Mouse (Mus musculus): ENCODE measurements around the gene Dab1. TPM values are rescaled to one million over a fixed set of nuclear protein-coding genes. Genes with fewer than 3 reads are reported as not detected.

The Dab1 gene
- polyA plus RNA-seq, 1 experiment: not detected

GRCm38 (mm10) chr4:104769602-104770001, 1150.4 kb downstream of the Dab1 start:
- no peak for TF ChIP-seq CTCF (IDR thresholded peaks at IDR 0.05; ENCODE audit: insufficient read depth, low read depth, low read length)
- TF ChIP-seq POLR2A (IDR thresholded peaks at IDR 0.05; ENCODE audit: insufficient read depth, low read depth, low read length): no peak
- WGBS: 79% methylated on average over 8 of the region's 8 CpGs
- Histone ChIP-seq H3K4me1 (ENCODE audit: control insufficient read depth, insufficient read depth, low read length) (peaks cover 4% of the 10 kb centered on the region; the same call in 1 of the 2 replicates), H3K27ac (ENCODE audit: insufficient read depth, low read depth, low read length) (no peak overlapping the region), H3K4me3 (ENCODE audit: insufficient read depth, low read depth, low read length) (no peak overlapping the region)

GRCm38 (mm10) chr4:104770331-104770730, 1151.2 kb downstream of the Dab1 start:
- Histone ChIP-seq H3K27ac (ENCODE audit: insufficient read depth, low read depth, low read length) (no peak overlapping the region), H3K4me1 (ENCODE audit: control insufficient read depth, insufficient read depth, low read length) (peaks cover 4% of the 10 kb centered on the region; the same call in 1 of the 2 replicates), H3K4me3 (ENCODE audit: insufficient read depth, low read depth, low read length) (no peak overlapping the region)
- TF ChIP-seq POLR2A (IDR thresholded peaks at IDR 0.05; ENCODE audit: insufficient read depth, low read depth, low read length): no peak
- TF ChIP-seq CTCF (IDR thresholded peaks at IDR 0.05; ENCODE audit: insufficient read depth, low read depth, low read length): no peak
- 71% methylated on average over 4 of the region's 4 CpGs for WGBS

GRCm38 (mm10) chr4:104775601-104776000, 1156.4 kb downstream of the Dab1 start:
- no peaks in the 10 kb centered on the region for H3K4me1 ChIP-seq (ENCODE audit: control insufficient read depth, insufficient read depth, low read length)
- H3K27ac ChIP-seq (ENCODE audit: insufficient read depth, low read depth, low read length): no peak overlapping the region
- TF ChIP-seq CTCF (IDR thresholded peaks at IDR 0.05; ENCODE audit: insufficient read depth, low read depth, low read length) (no peak), POLR2A (IDR thresholded peaks at IDR 0.05; ENCODE audit: insufficient read depth, low read depth, low read length) (no peak)
- 87% methylated on average over 3 of the region's 3 CpGs for WGBS
- no peak overlapping the region for H3K4me3 ChIP-seq (ENCODE audit: insufficient read depth, low read depth, low read length)

- Histone ChIP-seq H3K4me3 (ENCODE audit: insufficient read depth, low read depth, low read length) (no peak overlapping the region), H3K27ac (ENCODE audit: insufficient read depth, low read depth, low read length) (no peak overlapping the region), H3K4me1 (ENCODE audit: control insufficient read depth, insufficient read depth, low read length) (no peaks in the 10 kb centered on the region)
- TF ChIP-seq POLR2A (IDR thresholded peaks at IDR 0.05; ENCODE audit: insufficient read depth, low read depth, low read length) (no peak), CTCF (IDR thresholded peaks at IDR 0.05; ENCODE audit: insufficient read depth, low read depth, low read length) (no peak)
- WGBS: 85% methylated on average over 5 of the region's 5 CpGs
Measured at GRCm38 (mm10) chr4:104779460-104779859, 1160.3 kb downstream of the Dab1 start.

- no peak overlapping the region for H3K27ac ChIP-seq (ENCODE audit: insufficient read depth, low read depth, low read length)
- WGBS: 96% methylated on average over 3 of the region's 3 CpGs
- no peak overlapping the region for H3K4me3 ChIP-seq (ENCODE audit: insufficient read depth, low read depth, low read length)
- TF ChIP-seq POLR2A (IDR thresholded peaks at IDR 0.05; ENCODE audit: insufficient read depth, low read depth, low read length): no peak
- no peak for TF ChIP-seq CTCF (IDR thresholded peaks at IDR 0.05; ENCODE audit: insufficient read depth, low read depth, low read length)
- H3K4me1 ChIP-seq (ENCODE audit: control insufficient read depth, insufficient read depth, low read length): no peaks in the 10 kb centered on the region
Measured at GRCm38 (mm10) chr4:104781441-104781840, 1162.3 kb downstream of the Dab1 start.

- TF ChIP-seq CTCF (IDR thresholded peaks at IDR 0.05; ENCODE audit: insufficient read depth, low read depth, low read length): no peak
- no peak for TF ChIP-seq POLR2A (IDR thresholded peaks at IDR 0.05; ENCODE audit: insufficient read depth, low read depth, low read length)
- Histone ChIP-seq H3K27ac (ENCODE audit: insufficient read depth, low read depth, low read length) (no peak overlapping the region), H3K4me3 (ENCODE audit: insufficient read depth, low read depth, low read length) (no peak overlapping the region), H3K4me1 (ENCODE audit: control insufficient read depth, insufficient read depth, low read length) (no peaks in the 10 kb centered on the region)
- WGBS: 86% methylated on average over 4 of the region's 4 CpGs
Measured at GRCm38 (mm10) chr4:104782346-104782745, 1163.2 kb downstream of the Dab1 start.

DNA sequence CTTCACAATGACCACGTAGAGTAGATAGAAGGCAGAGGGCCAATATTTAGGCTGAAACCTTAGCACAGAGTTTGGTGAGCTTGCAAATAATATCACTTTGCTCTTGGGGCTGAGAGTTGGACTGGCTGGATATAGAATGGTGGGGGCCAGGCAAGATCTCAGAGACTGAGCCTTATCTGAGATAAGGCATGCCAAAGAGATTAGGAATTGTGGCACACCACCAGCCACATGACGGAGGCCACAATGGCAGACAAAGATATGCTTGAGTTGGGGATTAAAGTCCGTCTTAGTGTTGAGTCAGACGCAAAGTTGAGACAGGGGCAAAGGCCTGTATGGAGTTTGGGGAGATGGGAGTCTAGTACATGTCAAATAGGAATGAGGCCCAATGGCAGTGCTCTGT, 1173.0 kb downstream of the Dab1 start:
- Histone ChIP-seq H3K4me1 (ENCODE audit: control insufficient read depth, insufficient read depth, low read length) (no peaks in the 10 kb centered on the region), H3K27ac (ENCODE audit: insufficient read depth, low read depth, low read length) (no peak overlapping the region), H3K4me3 (ENCODE audit: insufficient read depth, low read depth, low read length) (no peak overlapping the region)
- 94% methylated on average over 4 of the region's 4 CpGs for WGBS
- TF ChIP-seq POLR2A (IDR thresholded peaks at IDR 0.05; ENCODE audit: insufficient read depth, low read depth, low read length) (no peak), CTCF (IDR thresholded peaks at IDR 0.05; ENCODE audit: insufficient read depth, low read depth, low read length) (no peak)

Measured in olfactory bulb, adult 2 months (tissue).